Mouse (Mus musculus) left cerebral cortex, adult 18-20 months (tissue): ENCODE data around the gene Slc17a8. TPM values are rescaled to one million over a fixed set of nuclear protein-coding genes. Genes with fewer than 3 reads are reported as not detected.
"Not testable (repeated sequence)": the region's sequence is repeated elsewhere in the genome, so short reads cannot be mapped to it uniquely, and the experiment has no call there.

Source experiments
- DNase-seq, 2 experiments: peaks; one replicate each; pipeline ENCODE4 v3.0.0; 2021 to 2022; ENCODE audit warnings: low spot score in 2 of 2, mixed read lengths in 1 of 2
- total RNA-seq, 2 experiments: library from RNA; stranded (reverse); gene quantifications; 2 replicates each; pipeline ENCODE4 v1.2.3; 2021

The Slc17a8 gene
- total RNA-seq, 2 experiments from 2014 or later: 2.3 to 2.8 TPM

DNA sequence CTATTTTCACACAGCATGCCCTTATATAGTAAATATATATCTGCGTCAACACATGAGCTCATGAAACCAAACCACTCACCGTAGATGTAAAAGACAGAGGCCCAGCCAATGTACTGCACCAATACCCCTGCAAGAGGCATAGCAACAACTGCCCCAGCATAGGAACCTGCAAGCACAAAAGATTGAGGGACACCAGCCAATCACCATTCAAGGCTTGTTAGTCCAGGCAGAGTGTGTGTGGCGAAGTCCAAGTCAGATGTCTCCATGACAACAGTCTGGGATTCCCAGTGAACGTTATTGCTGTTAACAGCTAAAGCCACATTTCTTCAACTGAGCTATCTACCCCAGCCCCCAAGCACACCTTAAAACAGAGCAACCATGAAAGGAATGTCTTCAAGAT, 28.3 kb downstream of the Slc17a8 start:
- no peak for DNase-seq

DNA sequence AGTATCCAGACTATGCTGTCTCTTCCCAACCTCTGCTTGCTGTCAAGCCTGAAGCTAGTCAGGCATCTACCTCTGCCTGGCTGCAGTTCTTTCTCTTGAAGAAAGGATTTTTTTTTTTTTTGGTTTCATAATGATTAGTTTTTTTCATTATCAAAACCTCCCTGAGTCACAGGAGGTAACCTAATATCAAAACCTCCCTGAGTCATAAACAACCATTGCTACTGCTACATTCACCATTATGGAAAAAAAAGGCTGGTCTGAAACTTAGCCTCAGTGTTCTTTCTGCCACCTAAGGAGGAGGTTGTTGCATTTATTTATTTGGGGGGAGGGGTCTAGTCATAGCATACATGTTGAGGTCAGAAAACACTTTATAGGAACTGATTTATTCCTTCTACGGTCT, 31.2 kb downstream of the Slc17a8 start:
- DNase-seq: no peak

DNA sequence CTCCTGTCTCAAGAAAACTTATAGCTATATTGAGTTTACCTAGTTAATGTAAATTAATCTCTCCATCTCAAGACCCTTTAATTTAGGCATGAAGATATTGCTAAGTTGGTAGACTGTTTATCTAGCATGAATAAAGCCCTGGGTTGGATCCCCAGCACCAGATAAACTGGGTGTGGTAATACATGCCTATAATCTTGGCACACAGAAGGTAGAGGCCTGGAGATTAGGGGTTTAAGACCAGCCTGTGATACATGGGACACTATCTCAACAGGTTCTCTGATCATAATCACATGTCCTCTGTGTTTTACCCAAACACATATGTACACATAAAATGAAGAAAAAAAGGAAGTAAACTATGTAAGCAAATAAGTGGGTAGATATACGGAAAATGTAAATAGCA, 32.3 kb downstream of the Slc17a8 start:
- no peak for DNase-seq

DNA sequence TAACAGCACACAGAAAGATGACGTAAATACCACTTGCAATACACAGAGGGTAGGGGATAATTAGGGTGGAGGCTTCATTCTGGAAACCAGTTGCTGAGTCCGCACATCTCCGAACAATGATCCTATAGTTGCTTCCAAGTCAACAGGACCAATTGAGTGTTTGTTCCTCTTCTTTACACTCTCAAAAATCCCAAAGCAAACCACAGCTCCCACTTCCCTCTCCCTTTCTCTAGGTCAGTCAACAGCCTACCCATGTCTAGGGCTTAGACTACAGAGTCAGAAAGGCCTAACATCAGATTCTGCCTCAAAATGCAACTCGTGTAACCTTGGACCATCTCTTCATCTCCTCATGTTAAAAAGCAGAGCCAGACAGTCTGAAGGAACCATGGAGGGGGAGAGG, 36.3 kb downstream of the Slc17a8 start:
- no peak for DNase-seq

DNA sequence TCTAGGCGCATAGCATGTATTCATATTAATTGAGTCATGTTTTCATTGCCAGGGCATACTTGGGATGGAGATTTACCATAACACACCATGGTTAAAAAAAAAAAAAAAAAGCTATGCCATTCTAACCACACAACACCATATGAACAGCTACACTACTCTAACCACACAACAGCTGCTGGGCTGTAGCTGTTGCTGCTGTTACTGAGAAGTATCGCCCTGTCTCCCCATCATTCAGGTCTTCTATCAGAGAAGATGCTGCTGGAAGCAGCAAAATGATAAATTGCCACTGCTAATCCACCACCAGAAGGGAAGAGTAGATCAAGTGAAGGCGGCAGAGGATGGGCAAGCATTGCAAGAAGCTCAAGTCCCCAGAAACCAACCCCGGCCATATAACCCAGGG, 42.3 kb downstream of the Slc17a8 start:
- no peak for DNase-seq

DNA sequence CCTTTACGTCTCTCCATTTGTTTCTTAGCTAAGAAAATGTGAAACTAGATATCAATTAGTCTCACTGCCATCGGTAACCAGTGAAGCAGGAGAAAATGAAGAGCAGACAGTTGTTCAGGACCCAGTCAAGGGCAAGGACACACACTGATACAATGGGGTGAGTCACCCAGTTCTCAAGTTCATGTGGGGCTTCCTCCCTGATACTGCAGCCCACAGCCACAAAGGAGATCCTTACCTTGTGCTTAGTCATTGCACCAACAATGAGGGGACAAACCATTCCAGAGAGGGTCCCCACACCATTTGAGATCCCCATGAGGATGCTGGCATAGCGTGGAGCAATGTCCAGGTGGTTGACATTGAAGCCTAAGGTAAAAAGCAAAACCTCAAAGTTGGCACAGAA, 43.4 kb downstream of the Slc17a8 start:
- DNase-seq: no peak

DNA sequence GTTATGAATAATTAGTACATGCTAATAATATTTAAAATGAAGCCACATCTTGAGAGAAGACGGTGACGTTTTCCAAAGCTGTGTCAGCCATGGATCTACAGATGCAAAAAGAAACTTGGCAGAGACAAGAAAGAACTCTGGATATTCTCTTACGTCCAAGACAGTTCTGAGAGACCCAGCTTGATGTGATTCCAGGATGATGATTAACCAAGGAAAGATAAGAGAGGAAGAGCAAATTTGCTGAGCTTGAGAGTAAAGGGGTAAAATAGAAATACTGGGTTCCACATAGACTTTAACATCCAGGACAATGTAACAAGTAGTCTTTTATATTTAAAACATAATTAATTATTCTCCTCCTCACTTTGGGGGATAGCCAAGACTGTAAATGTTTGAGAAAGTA, 47.6 kb downstream of the Slc17a8 start:
- DNase-seq: no peak

DNA sequence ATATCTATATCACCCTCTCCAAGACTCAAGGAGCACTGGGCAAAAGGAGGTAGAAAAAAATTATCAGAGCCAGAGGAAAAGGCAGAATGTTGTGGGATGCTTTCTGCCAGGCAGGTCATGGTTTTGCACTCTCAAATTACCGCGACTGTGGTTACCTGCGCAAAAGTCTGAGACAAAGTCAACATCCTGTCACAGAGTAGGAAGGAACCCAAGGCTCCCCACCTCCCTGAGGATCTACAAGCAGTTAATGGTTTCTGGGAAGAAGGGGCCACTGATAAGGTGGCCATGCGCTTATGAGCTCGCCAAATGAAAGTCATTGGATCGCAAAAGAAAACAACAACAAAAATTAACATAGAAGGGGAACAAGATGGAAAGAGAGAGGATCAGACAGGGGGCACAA, 48.1 kb downstream of the Slc17a8 start:
- no peak for DNase-seq

DNA sequence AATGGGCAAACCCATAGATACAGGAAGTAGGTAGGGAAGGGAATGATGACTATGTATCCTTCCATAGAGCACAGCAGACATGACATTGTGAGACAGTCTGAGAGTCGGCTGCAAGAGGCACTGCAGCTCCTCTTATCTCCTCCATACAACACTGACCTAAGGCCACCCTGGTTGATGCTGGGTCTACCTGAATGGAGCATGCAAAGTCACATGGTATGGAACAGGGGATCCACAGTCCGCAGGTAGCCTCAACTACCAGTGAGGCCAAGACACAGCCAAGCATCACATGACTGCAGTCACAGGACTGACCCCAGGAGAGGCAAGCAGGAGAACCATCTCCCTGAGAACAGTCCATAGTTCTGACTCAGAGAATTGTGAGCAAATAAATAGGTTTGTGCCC, 53.7 kb downstream of the Slc17a8 start:
- DNase-seq: no peak

DNA sequence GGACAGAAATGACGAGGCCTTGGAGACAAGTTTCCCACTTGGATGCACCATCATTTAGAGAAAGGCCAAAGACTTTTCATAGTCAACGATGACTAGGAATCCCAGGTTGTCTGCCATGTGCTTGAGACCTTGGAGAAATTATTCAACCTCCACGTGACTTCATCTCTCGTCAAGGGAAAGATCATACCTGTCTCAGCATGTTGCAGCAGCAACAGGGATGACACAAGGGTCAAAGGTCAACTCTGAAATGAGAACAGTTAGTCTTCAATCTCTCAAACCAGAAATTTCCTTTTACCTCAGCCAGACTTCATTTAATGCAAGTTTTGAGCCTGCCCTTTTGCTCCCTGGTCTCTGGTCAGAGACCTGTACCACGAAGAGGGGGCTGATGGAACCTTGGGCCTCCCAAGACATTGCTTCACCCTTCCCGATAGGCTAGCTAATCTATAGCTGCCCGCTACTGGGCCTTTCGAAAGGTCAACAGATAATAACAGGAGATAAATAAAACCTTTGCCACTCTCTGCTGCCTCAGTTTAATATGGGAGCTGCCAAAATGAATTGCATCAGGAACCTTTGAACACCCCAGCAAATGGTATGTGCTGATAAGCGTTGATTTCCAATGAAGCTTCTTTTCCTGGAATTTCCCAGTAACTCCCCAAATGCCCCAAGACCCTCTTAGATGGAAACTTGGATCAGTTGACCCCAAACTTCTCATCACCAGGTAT, 55.6 kb downstream of the Slc17a8 start:
- no peak for DNase-seq

DNA sequence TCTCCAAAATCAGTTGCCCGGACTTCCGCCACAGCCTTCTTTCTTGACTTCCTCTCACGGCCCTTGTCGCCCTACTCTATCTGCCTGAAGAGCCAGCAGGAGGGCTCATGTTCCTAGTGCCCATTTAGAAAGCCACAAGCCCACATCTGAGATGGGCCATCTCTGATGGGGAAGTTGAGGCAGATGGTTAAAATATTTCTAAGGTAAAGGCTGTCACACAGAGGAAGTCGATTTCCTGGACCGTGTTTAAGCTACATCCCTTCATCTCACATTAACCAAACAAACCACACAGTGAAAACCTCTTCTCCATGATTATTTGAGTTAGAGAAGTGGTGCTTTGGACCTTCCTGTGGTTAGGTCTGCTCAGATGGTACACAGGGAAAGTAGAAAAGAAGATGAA, 58.9 kb downstream of the Slc17a8 start:
- DNase-seq: no peak

DNA sequence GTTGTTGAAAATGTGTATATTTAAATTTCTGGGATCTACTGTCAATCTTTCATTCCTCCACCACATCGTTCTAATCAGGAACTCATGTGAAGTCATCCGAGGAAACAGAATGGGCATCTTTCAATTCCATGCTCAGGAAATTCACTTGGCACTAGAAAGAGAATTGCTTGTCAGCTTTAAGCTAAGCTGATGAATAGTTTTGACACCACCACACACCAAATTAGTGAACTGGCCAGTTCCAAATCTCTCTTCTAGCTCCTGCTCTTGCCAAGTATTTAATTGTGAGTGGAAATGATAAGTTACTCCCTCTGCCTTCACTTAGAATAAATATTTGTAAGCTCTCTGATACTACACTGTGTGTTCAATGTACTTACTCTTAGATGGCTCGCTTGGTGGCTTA, 61.7 kb downstream of the Slc17a8 start:
- no peak for DNase-seq

DNA sequence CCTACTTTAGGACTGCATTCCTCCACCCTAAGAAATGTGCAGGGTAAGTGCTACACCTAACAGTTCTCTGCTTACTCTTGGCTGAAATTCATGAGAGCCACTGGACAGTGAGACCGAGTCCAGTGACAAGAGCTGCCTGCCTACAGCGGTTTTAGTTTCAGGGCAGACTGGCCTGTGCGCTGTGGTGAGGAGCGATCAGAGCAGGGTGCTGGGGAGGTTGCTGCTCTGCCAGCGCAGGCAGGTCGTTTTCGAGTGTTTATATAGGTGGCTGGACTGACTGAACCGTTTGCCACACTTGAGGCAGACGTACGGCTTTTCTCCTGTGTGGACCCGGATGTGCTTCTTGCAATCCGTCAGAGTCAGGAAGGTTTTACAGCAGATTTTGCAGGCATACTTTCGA, 66.2 kb downstream of the Slc17a8 start:
- DNase-seq: not testable (repeated sequence)

DNA sequence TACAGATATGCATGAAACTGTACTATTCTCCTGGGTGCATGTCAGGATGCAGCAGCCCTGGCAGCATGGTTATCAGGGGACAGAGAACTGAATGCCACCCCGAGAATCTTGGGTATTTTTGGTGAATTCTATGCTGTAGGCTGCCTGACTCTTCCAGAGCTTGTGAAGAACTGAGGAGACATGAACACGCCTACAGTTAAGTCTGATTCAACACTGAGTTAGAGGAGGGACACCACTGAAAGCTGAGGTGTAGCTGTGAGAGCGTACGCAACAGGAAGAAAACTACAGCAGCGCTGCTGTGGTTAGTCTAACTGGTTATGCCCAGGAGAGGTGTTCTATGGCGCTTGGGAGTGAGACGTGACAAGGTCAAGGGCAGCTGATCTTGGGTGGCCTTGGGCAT, 67.2 kb downstream of the Slc17a8 start:
- DNase-seq: not testable (repeated sequence)

DNA sequence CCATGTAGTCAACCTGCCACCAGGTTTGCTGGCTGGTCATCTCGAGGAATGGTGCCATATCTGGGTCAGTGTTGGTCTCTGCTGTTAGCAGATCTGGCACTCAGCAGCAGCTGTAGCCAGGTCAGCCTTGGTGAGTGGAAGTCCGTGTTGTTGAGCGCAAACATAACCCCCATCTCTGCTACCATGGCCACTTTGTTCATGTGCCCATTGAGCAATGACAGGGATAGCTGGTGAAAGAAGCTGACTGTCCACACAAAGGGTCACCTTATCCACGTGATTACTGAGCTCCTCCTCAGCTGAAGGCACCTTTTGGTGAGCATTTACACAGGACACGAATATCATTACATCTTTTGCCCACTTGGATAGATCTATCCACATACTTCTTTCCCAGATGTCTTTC, 68.0 kb downstream of the Slc17a8 start:
- no peak for DNase-seq

DNA sequence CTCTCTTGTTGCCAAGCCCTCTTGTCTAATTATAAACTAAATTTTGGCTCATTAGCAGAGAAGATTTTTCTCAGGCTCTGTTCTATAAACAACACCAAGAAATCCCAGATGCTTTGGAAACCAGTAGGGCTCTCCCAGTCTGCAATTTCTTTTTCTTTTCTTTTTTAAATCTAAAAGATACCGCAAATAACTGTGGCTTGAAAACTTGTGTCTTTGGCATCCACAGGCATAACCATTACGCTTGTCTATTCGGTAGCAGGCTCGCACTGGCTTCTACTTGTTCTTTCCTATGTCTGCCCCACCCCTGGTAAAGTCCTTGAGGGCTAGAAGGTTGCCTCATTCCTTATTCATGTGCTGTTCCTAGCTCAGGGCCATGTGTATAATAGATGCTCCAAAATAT, 69.4 kb downstream of the Slc17a8 start:
- DNase-seq: no peak

DNA sequence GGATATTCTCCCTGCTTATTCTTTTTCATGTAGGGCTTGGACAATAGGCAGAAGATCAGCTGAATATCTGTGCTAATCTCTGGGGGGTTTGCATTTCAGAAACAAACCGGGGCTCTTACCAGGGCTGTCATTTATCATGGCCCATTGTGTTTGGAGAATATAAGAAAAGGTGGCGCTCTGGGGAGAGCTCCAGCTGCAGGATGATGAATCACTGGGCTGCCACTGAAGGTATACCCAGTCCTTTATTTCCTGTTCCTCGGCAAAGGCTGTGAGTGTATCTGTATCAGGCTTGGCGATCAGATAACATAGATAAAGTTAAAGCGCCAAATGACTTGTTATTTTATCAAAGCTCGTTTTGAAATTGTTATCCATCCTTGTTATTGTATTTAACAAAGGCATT, 73.0 kb downstream of the Slc17a8 start:
- no peak for DNase-seq

DNA sequence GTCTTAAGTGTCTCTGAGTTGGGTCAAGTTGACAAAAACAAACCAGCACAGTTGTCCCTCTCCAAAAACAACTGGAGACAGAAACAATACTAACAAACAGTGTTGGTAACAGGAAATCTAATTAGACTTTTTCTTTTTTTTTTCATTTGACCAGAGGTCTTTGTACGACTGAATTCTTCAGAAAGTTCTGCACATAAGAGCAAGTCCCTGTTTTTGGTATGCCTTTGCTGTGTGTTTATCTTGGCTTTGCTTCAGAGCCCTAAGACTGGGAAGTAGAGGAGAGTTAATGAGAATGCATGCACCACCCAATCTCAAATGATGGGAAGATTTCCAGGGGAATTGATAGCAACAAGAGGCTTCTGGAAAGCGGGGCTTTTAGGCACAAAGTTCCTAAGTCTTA, 74.1 kb downstream of the Slc17a8 start:
- no peak for DNase-seq

DNA sequence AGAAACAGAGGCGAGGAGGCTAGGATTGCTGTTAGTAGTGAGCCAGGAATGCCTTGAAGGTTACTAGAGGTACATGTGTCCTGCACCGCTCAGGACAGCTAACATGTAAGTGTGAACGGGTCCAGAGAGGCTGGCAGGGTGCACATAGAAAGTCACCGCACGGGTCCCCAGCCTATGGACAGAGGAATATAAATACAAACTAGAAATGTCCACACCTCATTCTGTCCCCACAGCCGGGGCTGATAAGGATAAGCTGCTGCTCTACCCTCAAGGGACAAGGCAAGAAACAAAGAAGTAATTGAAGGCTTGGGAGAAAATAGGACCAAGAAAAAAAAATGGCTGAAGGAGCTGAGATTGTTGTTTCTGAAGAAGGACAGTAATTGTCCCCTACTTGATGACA, 77.2 kb downstream of the Slc17a8 start:
- DNase-seq: no peak

DNA sequence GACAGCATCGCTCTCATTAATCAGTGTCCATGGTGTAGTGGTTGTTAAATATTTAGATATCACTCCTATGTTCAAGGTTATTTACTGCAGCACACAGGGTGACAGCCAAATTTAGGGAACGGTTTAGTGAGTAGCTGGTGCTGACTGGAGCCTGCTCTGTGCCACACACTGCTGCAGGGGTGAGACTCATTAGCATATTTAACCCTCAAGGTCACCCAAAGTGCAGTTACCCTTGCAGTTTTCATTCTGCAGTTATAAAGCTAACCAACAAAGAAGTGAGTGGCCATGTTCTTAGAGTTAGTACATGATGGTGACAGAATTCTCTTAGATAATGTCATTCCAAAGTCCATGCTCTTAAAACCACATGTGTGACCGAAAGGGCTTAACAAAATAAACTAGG, 78.7 kb downstream of the Slc17a8 start:
- no peak for DNase-seq

DNA sequence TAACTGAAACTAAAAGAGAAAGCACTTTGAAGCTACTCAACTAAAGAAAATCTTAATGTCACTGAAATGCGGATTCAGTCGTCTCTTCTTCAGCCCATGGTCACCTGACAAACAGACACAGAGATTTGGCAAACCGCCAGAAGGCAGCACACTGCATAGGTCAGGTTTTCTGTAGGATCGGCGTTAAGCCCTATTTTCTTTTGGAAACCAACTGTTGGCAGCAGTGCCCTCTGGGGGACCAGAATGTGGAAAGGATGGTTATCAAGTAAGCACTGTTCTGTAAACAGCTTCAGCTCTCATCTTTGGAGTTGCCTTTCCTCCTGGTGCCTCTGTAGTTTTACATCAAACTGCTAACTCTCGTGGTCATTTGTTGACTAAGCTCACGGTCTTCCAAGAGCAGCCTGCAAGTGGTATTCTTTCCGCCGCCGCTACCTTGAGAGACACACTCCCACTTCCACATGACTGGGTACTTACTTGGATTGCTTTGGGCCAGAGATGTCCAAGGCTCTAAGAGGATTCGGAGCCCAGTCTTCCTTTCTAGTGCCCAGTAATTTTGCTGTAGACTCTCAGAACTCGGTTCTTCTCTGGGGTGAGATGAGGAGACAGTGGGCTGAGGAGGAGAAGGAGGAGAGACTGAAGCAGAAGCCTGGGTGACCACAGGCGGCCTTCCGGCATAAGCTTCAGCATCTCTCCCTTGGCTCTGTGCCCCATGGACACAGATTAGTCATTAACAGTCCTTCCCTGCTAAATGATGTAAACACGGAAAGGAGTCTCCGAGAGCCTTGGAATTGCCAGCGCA, 87.9 kb downstream of the Slc17a8 start, which contains the start of gene Nr1h4:
Gene Nr1h4 (minus strand): TSS at position 657 of the 799 bp plus-strand sequence.
- no peak for DNase-seq

DNA sequence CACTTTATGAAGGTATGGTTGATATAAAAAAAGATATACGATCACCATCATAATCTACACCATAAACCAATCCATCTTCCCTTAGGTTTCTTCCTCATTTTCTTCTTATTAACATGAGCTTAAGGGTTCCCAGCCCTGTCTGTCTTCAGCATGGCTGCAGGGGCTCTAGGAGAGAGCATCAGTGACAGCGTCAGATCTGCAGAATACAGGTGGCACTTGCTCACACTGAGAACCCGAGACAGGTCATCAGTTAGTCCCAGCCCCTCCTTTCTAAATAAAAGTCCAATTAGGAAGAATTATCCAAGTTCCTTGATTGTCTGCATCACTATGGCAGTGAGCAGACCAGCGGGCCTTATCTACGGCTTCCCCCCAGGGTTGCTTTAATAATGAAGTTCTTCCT, 88.6 kb downstream of the Slc17a8 start:
- DNase-seq: no peak

DNA sequence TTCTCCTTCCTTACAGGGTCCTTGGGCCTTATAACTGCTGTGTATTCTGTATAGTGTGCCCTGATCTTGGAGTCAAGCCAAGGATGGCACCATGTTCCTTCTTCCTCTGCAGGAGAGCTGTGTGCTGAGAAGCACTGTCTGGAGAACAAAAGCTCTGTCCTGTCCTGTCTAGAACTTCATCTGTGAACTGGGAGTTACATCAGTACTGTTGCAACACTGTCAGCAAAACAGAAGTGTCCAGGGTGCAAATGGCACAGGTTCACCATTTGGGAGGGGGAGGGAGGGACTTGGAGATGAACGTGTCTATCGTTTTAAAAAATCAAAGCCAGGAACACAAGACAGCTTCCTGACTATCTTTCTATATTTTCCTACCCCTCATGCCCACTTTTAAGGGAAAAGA, 89.1 kb downstream of the Slc17a8 start:
- no peak for DNase-seq
